Mouse (Mus musculus): ENCODE measurements around the gene Samd13. TPM values are rescaled to one million over a fixed set of nuclear protein-coding genes. Genes with fewer than 3 reads are reported as not detected.

Gene Samd13
- not detected in 2 replicates for polyA plus RNA-seq (2012; ENCODE audit: insufficient read depth, low replicate concordance)

GRCm38 (mm10) chr3:146684811-146685675, at the start of gene Samd13:
Gene Samd13 (minus strand): TSS chr3:146685592.
- Histone ChIP-seq H3K9me3 (no peaks in the 10 kb centered on the region), H3K4me3 (replicated peaks) (peak within 1 kb of the TSS; percentile 88), H3K36me3 (replicated peaks; ENCODE audit: low read length) (no peaks in the 10 kb centered on the region), H3K4me1 (peaks cover 54% of the 10 kb centered on the region), H3K27me3 (replicated peaks) (peaks cover 19% of the 10 kb centered on the region)
- TF ChIP-seq GATA1 (IDR thresholded peaks at IDR 0.05; ENCODE audit: borderline replicate concordance, low read length): no peak
- no peak for TF ChIP-seq FLI1 (IDR thresholded peaks at IDR 0.05; ENCODE audit: low read length)

GRCm38 (mm10) chr3:146731499-146731898, 46.1 kb upstream of the Samd13 start:
- peaks cover 76% of the 10 kb centered on the region for H3K36me3 ChIP-seq (replicated peaks; ENCODE audit: low read length)
- H3K9me3 ChIP-seq: no peaks in the 10 kb centered on the region
- no peak for TF ChIP-seq GATA1 (IDR thresholded peaks at IDR 0.05; ENCODE audit: borderline replicate concordance, low read length)
- TF ChIP-seq FLI1 (IDR thresholded peaks at IDR 0.05; ENCODE audit: low read length): no peak
- H3K4me1 ChIP-seq: peaks cover 47% of the 10 kb centered on the region
- no peak overlapping the region for H3K4me3 ChIP-seq (replicated peaks)
- no peaks in the 10 kb centered on the region for H3K27me3 ChIP-seq (replicated peaks)

- TF ChIP-seq GATA1 (IDR thresholded peaks at IDR 0.05; ENCODE audit: borderline replicate concordance, low read length) (no peak), FLI1 (IDR thresholded peaks at IDR 0.05; ENCODE audit: low read length) (no peak)
- Histone ChIP-seq H3K4me1 (peaks cover 6% of the 10 kb centered on the region; the same call in 1 of the 2 replicates), H3K4me3 (replicated peaks) (no peak overlapping the region), H3K9me3 (no peaks in the 10 kb centered on the region), H3K27me3 (replicated peaks) (peaks cover 3% of the 10 kb centered on the region), H3K36me3 (replicated peaks; ENCODE audit: low read length) (peaks cover 25% of the 10 kb centered on the region)
These were observed 37.6 kb upstream of the Samd13 start for GRCm38 (mm10) chr3:146723037-146723436.

- peaks cover 3% of the 10 kb centered on the region for H3K27me3 ChIP-seq (replicated peaks)
- TF ChIP-seq GATA1 (IDR thresholded peaks at IDR 0.05; ENCODE audit: borderline replicate concordance, low read length): no peak
- no peak for TF ChIP-seq FLI1 (IDR thresholded peaks at IDR 0.05; ENCODE audit: low read length)
- H3K9me3 ChIP-seq: no peaks in the 10 kb centered on the region
- no peak overlapping the region for H3K4me3 ChIP-seq (replicated peaks)
- H3K36me3 ChIP-seq (replicated peaks; ENCODE audit: low read length): no peaks in the 10 kb centered on the region
- H3K4me1 ChIP-seq: no peaks in the 10 kb centered on the region
These were observed 34.3 kb upstream of the Samd13 start for GRCm38 (mm10) chr3:146719696-146720095.

GRCm38 (mm10) chr3:146718251-146718650, 32.9 kb upstream of the Samd13 start:
- no peak overlapping the region for H3K4me3 ChIP-seq (replicated peaks)
- TF ChIP-seq GATA1 (IDR thresholded peaks at IDR 0.05; ENCODE audit: borderline replicate concordance, low read length): no peak
- no peak for TF ChIP-seq FLI1 (IDR thresholded peaks at IDR 0.05; ENCODE audit: low read length)
- H3K36me3 ChIP-seq (replicated peaks; ENCODE audit: low read length): no peaks in the 10 kb centered on the region
- H3K27me3 ChIP-seq (replicated peaks): peaks cover 3% of the 10 kb centered on the region
- H3K4me1 ChIP-seq: no peaks in the 10 kb centered on the region
- H3K9me3 ChIP-seq: no peaks in the 10 kb centered on the region

- TF ChIP-seq GATA1 (IDR thresholded peaks at IDR 0.05; ENCODE audit: borderline replicate concordance, low read length) (no peak), FLI1 (IDR thresholded peaks at IDR 0.05; ENCODE audit: low read length) (no peak)
- peaks cover 33% of the 10 kb centered on the region for H3K4me1 ChIP-seq
- H3K27me3 ChIP-seq (replicated peaks): no peaks in the 10 kb centered on the region
- no peak overlapping the region for H3K4me3 ChIP-seq (replicated peaks)
- no peaks in the 10 kb centered on the region for H3K9me3 ChIP-seq
- no peaks in the 10 kb centered on the region for H3K36me3 ChIP-seq (replicated peaks; ENCODE audit: low read length)
These were observed 26.9 kb upstream of the Samd13 start for GRCm38 (mm10) chr3:146712305-146712704.

- TF ChIP-seq GATA1 (IDR thresholded peaks at IDR 0.05; ENCODE audit: borderline replicate concordance, low read length) (no peak), FLI1 (IDR thresholded peaks at IDR 0.05; ENCODE audit: low read length) (no peak)
- no peaks in the 10 kb centered on the region for H3K36me3 ChIP-seq (replicated peaks; ENCODE audit: low read length)
- no peaks in the 10 kb centered on the region for H3K9me3 ChIP-seq
These were observed 26.2 kb upstream of the Samd13 start for GRCm38 (mm10) chr3:146711559-146711958.

GRCm38 (mm10) chr3:146711084-146711483, 25.7 kb upstream of the Samd13 start:
- Histone ChIP-seq H3K4me3 (replicated peaks) (no peak overlapping the region), H3K27me3 (replicated peaks) (no peaks in the 10 kb centered on the region), H3K4me1 (peaks cover 38% of the 10 kb centered on the region), H3K9me3 (no peaks in the 10 kb centered on the region), H3K36me3 (replicated peaks; ENCODE audit: low read length) (no peaks in the 10 kb centered on the region)
- TF ChIP-seq FLI1 (IDR thresholded peaks at IDR 0.05; ENCODE audit: low read length) (no peak), GATA1 (IDR thresholded peaks at IDR 0.05; ENCODE audit: borderline replicate concordance, low read length) (no peak)

More at GRCm38 (mm10) chr3:146711559-146711958, 26.2 kb upstream of the Samd13 start:
- Histone ChIP-seq H3K4me3 (replicated peaks) (no peak overlapping the region), H3K4me1 (peaks cover 33% of the 10 kb centered on the region), H3K27me3 (replicated peaks) (no peaks in the 10 kb centered on the region)

- Histone ChIP-seq H3K36me3 (replicated peaks; ENCODE audit: low read length) (no peaks in the 10 kb centered on the region), H3K4me3 (replicated peaks) (no peak overlapping the region), H3K27me3 (replicated peaks) (no peaks in the 10 kb centered on the region), H3K9me3 (no peaks in the 10 kb centered on the region), H3K4me1 (peaks cover 52% of the 10 kb centered on the region)
- TF ChIP-seq FLI1 (IDR thresholded peaks at IDR 0.05; ENCODE audit: low read length) (no peak), GATA1 (IDR thresholded peaks at IDR 0.05; ENCODE audit: borderline replicate concordance, low read length) (no peak)
These were observed 23.7 kb upstream of the Samd13 start for GRCm38 (mm10) chr3:146709086-146709485.

GRCm38 (mm10) chr3:146708381-146708780, 23.0 kb upstream of the Samd13 start:
- Histone ChIP-seq H3K36me3 (replicated peaks; ENCODE audit: low read length) (no peaks in the 10 kb centered on the region), H3K27me3 (replicated peaks) (no peaks in the 10 kb centered on the region), H3K4me1 (peaks cover 52% of the 10 kb centered on the region), H3K9me3 (no peaks in the 10 kb centered on the region), H3K4me3 (replicated peaks) (no peak overlapping the region)
- TF ChIP-seq GATA1 (IDR thresholded peaks at IDR 0.05; ENCODE audit: borderline replicate concordance, low read length): no peak
- no peak for TF ChIP-seq FLI1 (IDR thresholded peaks at IDR 0.05; ENCODE audit: low read length)

Data from megakaryocyte, embryonic 14.5 days (primary cell).